Mouse (Mus musculus) MEL (cell line): ENCODE measurements at regions not wholly inside any gene's neighbourhood (a gene's known extent, or its start where the extent isn't known, plus 50 kb on each side); places are given as distances from the start of the nearest gene placed in this dataset.

Experiments used
- CTCF ChIP-seq, 3 experiments: IDR thresholded peaks in 2 of 3; conservative IDR thresholded peaks in 1 of 3; 2 replicates each; pipeline ENCODE4 v1.5.1; 2011 to 2012; ENCODE audit warnings: low read length in 3 of 3, low read depth in 2 of 3, mild to moderate bottlenecking in 2 of 3, improper control_type of control experiment in 1 of 3, inconsistent platforms in 1 of 3, mixed read lengths in 1 of 3, moderate library complexity in 1 of 3; ENCODE audit not compliant: control insufficient read depth in 1 of 3, insufficient read depth in 1 of 3, poor library complexity in 1 of 3, severe bottlenecking in 1 of 3
- EP300 ChIP-seq, 2 experiments: IDR thresholded peaks; 2 replicates each; pipeline ENCODE4 v1.6.1; 2011; ENCODE audit warnings: improper control_type of control experiment in 2 of 2, low read length in 2 of 2, low read depth in 1 of 2, mild to moderate bottlenecking in 1 of 2
- POLR2A ChIP-seq, 2 experiments: IDR thresholded peaks; 2 replicates each; pipeline ENCODE4 v1.6.1; 2011 to 2012; ENCODE audit warnings: low read length in 2 of 2, mild to moderate bottlenecking in 2 of 2, control low read depth in 1 of 2, improper control_type of control experiment in 1 of 2, low read depth in 1 of 2, moderate library complexity in 1 of 2; ENCODE audit not compliant: control insufficient read depth in 1 of 2, insufficient read depth in 1 of 2, poor library complexity in 1 of 2
- TCF12 ChIP-seq: IDR thresholded peaks from 2 replicates; pipeline ENCODE4 v1.6.1; 2014; ENCODE audit warnings: low read depth, mild to moderate bottlenecking, inconsistent platforms, low read length, improper control_type of control experiment, moderate library complexity
- USF2 ChIP-seq, 2 experiments: IDR thresholded peaks; 2 replicates each; pipeline ENCODE4 v1.6.1; 2011 to 2012; ENCODE audit warnings: improper control_type of control experiment in 2 of 2, low read length in 2 of 2, borderline replicate concordance in 1 of 2, inconsistent platforms in 1 of 2, low read depth in 1 of 2, mild to moderate bottlenecking in 1 of 2; ENCODE audit not compliant: insufficient read depth in 1 of 2

- TF ChIP-seq POLR2A (IDR thresholded peaks at IDR 0.05; ENCODE audit: control insufficient read depth in 1 of 2, insufficient read depth in 1 of 2, low read depth in 1 of 2, low read length in 2 of 2, poor library complexity in 1 of 2) = no peak
- no peak for TF ChIP-seq TCF12
- TF ChIP-seq EP300 (IDR thresholded peaks at IDR 0.05; ENCODE audit: low read depth in 1 of 2, low read length in 2 of 2) = no peak
- no peak for TF ChIP-seq USF2 (IDR thresholded peaks at IDR 0.05; ENCODE audit: borderline replicate concordance in 1 of 2, insufficient read depth in 1 of 2, low read depth in 1 of 2, low read length in 2 of 2)
- no peak for TF ChIP-seq CTCF (IDR thresholded peaks at IDR 0.05 in 2 of 3, conservative IDR thresholded peaks at IDR 0.05 in 1 of 3; ENCODE audit: control insufficient read depth in 1 of 3, insufficient read depth in 1 of 3, low read depth in 2 of 3, low read length in 3 of 3, poor library complexity in 1 of 3, severe bottlenecking in 1 of 3)
Measured at GRCm38 (mm10) chr6:50052416-50052815, 57.6 kb upstream of the Mpp6 start.
